Comparison of ENCODE assay signal across 8 mouse cellular contexts in the genomic region with DNA sequence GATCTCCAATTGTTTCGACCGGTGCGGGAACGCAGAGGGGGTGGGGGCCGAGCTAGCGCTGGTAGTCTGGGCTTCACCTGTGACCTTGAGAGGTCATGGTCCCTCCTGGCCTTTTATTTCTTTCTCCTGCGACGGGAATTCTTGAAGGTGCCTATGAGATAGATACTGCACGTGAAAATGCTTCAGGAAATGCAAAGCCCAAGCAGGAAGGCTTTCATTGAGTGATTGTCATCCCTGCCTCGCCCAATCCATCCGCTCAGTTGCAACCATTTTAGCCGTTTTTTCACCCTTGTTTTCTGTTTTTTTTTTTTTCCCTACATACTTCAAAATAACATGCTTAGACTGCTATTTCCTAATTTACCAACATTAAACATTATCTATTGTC.
DNase-seq lines count a peak whose midpoint lies in the region; ATAC-seq and TF ChIP-seq lines count a peak whose summit lies in the region.

No protein-coding gene starts in this region.

- TF ChIP-seq POLR2A in heart, adult 2 months (IDR thresholded peaks at IDR 0.05; ENCODE audit: insufficient read depth, low read depth, low read length): no peak
- TF ChIP-seq POLR2A in testis, adult 2 months (IDR thresholded peaks at IDR 0.05; ENCODE audit: control insufficient read depth, low read depth, low read length): no peak

- no peaks in the 10 kb centered on the region for H3K27me3 ChIP-seq in heart, adult 2 months (ENCODE audit: control insufficient read depth, insufficient read depth, low read length)
- H3K27me3 ChIP-seq in testis, adult 2 months (ENCODE audit: control insufficient read depth, insufficient read depth, low read length): no peaks in the 10 kb centered on the region
- no peaks in the 10 kb centered on the region; the same call in 1 of the 2 replicates for H3K27me3 ChIP-seq in limb, embryonic 15.5 days
- no peaks in the 10 kb centered on the region for H3K27me3 ChIP-seq in stomach, postnatal 0 days (ENCODE audit: control insufficient read depth, insufficient read depth, low read length)

- H3K4me3 ChIP-seq in heart, adult 2 months: peak overlapping the region; percentile 44
- H3K4me3 ChIP-seq in testis, adult 2 months (ENCODE audit: control insufficient read depth, low read depth, low read length): peak overlapping the region; percentile 90
- H3K4me3 ChIP-seq in limb, embryonic 15.5 days: peak overlapping the region; percentile 43
- H3K4me3 ChIP-seq in stomach, postnatal 0 days (ENCODE audit: low read depth, low read length): peak overlapping the region; percentile 39

- H3K4me1 ChIP-seq in heart, adult 2 months (ENCODE audit: control insufficient read depth, insufficient read depth, low read length): no peaks in the 10 kb centered on the region
- peaks cover 6% of the 10 kb centered on the region for H3K4me1 ChIP-seq in testis, adult 2 months (ENCODE audit: control insufficient read depth, insufficient read depth, low read length)
- H3K4me1 ChIP-seq in limb, embryonic 15.5 days: peaks cover 9% of the 10 kb centered on the region
- peaks cover 6% of the 10 kb centered on the region; the same call in 1 of the 2 replicates for H3K4me1 ChIP-seq in stomach, postnatal 0 days (replicated peaks; ENCODE audit: control insufficient read depth, insufficient read depth)

- no peaks in the 10 kb centered on the region for H3K9me3 ChIP-seq in limb, embryonic 15.5 days
- H3K9me3 ChIP-seq in stomach, postnatal 0 days (ENCODE audit: control insufficient read depth, low read length): no peaks in the 10 kb centered on the region

- ATAC-seq in limb, embryonic 15.5 days (ENCODE audit: insufficient number of reproducible peaks, low FRiP score, low TSS enrichment, low read depth): no peak
- no peak for ATAC-seq in stomach, postnatal 0 days (ENCODE audit: low FRiP score, low TSS enrichment)

- no peaks in the 10 kb centered on the region for H3K79me2 ChIP-seq in heart, adult 2 months (replicated peaks; ENCODE audit: control insufficient read depth, insufficient read depth, low read length)

- no peaks in the 10 kb centered on the region for H3K36me3 ChIP-seq in heart, adult 2 months (ENCODE audit: control insufficient read depth, insufficient read depth, low read length)
- H3K36me3 ChIP-seq in testis, adult 2 months (ENCODE audit: control insufficient read depth, insufficient read depth, low read length): no peaks in the 10 kb centered on the region
- no peaks in the 10 kb centered on the region for H3K36me3 ChIP-seq in limb, embryonic 15.5 days
- no peaks in the 10 kb centered on the region for H3K36me3 ChIP-seq in stomach, postnatal 0 days (ENCODE audit: control insufficient read depth, insufficient read depth, low read length)

- DNase-seq in heart, adult 2 months: no peak
- no peak for DNase-seq in heart, postnatal 25 days (ENCODE audit: low spot score)
- DNase-seq in testis, postnatal 14 days (ENCODE audit: low spot score): no peak
- no peak for DNase-seq in stomach, postnatal 0 days (ENCODE audit: low spot score)
- no peak for DNase-seq in MN1 (ENCODE audit: low spot score)
- no peak for DNase-seq in frontal cortex, postnatal 36 days (ENCODE audit: low spot score in 2 of 2)

- 16% methylated on average over 12 of the region's 12 CpGs for WGBS in heart, adult 2 months
- 18% methylated on average over 12 of the region's 12 CpGs for WGBS in limb, embryonic 15.5 days
- 10% methylated on average over 12 of the region's 12 CpGs for WGBS in stomach, postnatal 0 days

- H3K27ac ChIP-seq in heart, adult 2 months: peak overlapping the region; percentile 11; the same call in 1 of the 2 replicates
- no peak overlapping the region for H3K27ac ChIP-seq in testis, adult 2 months (ENCODE audit: control insufficient read depth, insufficient read depth, low read depth, low read length)
- no peak overlapping the region for H3K27ac ChIP-seq in limb, embryonic 15.5 days
- H3K27ac ChIP-seq in stomach, postnatal 0 days (replicated peaks): no peak overlapping the region

- no peak for TF ChIP-seq CTCF in heart, adult 2 months (IDR thresholded peaks at IDR 0.05)
- no peak for TF ChIP-seq CTCF in testis, adult 2 months (IDR thresholded peaks at IDR 0.05; ENCODE audit: control insufficient read depth, insufficient read depth, insufficient replicate concordance, low read depth, low read length)
- TF ChIP-seq CTCF in stomach, postnatal 0 days (IDR thresholded peaks at IDR 0.05; ENCODE audit: low read depth): no peak

- peak overlapping the region; percentile 59 for H3K4me2 ChIP-seq in limb, embryonic 15.5 days
- peak overlapping the region; percentile 71 for H3K4me2 ChIP-seq in stomach, postnatal 0 days (replicated peaks; ENCODE audit: low read depth)

- intact Hi-C loops in heart, adult 2 months (cut with DNase I): loop anchor here (2.0 kb wide), 1 partner anchor 1576 kb away; no protein-coding TSS in a partner anchor
- intact Hi-C loops in heart, postnatal 25 days (cut with DNase I): loop anchor here (10.0 kb wide), 3 partner anchors 444 to 1834 kb away; no protein-coding TSS in a partner anchor

- TF ChIP-seq EP300 in heart, adult 2 months (IDR thresholded peaks at IDR 0.05; ENCODE audit: insufficient read depth, low read depth, low read length): no peak
- no peak for TF ChIP-seq EP300 in stomach, postnatal 0 days (optimal IDR thresholded peaks at IDR 0.05)

- peak overlapping the region; percentile 31 for H3K9ac ChIP-seq in heart, adult 2 months (ENCODE audit: low read depth, low read length)
- no peak overlapping the region for H3K9ac ChIP-seq in limb, embryonic 15.5 days
- H3K9ac ChIP-seq in stomach, postnatal 0 days (ENCODE audit: low read length): no peak overlapping the region

Comparison
In these comparisons a context has a peak if more than half of its experiments do, and no peak if none do; other contexts are left out.
1. H3K4me3 ChIP-seq: peak in every context shown above with its lines; median percentile 90 in testis, adult 2 months; 44 in heart, adult 2 months; 43 in limb, embryonic 15.5 days; 39 in stomach, postnatal 0 days.